Mouse (Mus musculus): ENCODE results near the gene Otud7b.

The Otud7b gene

DNA sequence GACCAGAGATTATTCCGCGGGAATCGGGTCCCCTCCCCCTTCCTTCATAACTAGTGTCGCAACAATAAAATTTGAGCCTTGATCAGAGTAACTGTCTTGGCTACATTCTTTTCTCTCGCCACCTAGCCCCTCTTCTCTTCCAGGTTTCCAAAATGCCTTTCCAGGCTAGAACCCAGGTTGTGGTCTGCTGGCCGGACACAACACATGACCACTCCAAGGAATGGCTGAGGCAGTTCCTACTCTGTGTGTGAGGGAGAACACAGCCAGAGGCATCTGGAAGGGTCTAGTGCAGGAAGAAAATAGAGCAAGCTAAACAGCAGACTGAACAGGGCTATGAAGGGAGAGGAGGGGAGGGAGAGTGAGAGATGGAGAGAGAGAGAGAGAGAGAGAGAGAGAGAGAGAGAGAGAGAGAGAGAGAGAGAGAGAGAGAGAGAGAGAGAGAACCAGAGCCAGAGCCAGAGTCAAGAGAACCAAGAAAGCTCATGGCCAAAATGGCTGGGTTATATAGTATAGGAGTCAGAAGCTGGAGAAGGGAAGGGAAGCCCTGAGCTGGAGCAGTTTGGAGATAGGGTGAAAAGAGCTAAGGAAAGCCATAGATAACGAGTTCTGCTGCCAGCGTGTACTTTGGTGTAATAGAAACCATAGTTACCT is 94.4 kb downstream of the Otud7b start:
- CTCF ChIA-PET: interaction anchor here (0.6 to 4.5 kb wide), 8 partner anchors 10 to 964 kb away, joined by 3 to 52 read pairs (median 4); no protein-coding TSS in a partner anchor
- POLR2A ChIA-PET: interaction anchor here (0.6 to 5.8 kb wide), 39 partner anchors 8 to 212 kb away, joined by 3 to 207 read pairs (median 4); partner anchors contain the start of genes Bola1 (in 4 of the 4), Hist2h2ab (in 4 of the 4), Hist2h2ac (in 3 of the 4) and Hist2h2bb (in 3 of the 4)

DNA sequence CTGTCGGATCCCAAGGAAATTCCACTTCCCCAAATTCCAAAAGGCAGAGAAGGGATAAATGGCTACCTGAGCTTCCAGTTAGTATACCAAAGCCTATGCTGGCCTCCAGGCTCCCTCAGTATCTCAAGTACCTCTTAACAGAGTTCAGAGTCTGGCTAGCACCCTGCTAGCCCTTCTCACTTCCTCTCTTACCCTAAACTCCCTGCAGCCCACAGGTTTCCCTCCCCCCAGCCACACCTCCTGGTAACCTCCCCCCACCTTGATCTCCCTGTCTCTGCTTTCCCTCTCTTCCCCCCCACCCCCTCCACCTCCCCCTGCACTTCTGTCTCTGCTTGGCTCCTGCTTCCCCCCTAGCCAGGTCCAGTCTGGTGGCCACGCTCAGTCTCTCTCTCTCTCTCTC is 95.4 kb downstream of the Otud7b start:
- CTCF ChIA-PET: interaction anchor here in 2 of 4 experiments (0.6 to 4.5 kb wide), 2 partner anchors 9 to 529 kb away, joined by 3 to 52 read pairs; no protein-coding TSS in a partner anchor
- POLR2A ChIA-PET: interaction anchor here in 3 of 4 experiments (1.1 to 5.8 kb wide), 15 partner anchors 9 to 142 kb away, joined by 3 to 207 read pairs (median 25); partner anchors contain the start of genes Bola1 (in 3 of the 3), Hist2h2ab (in 3 of the 3), Hist2h2ac (in 3 of the 3) and Hist2h2be (in 3 of the 3)

DNA sequence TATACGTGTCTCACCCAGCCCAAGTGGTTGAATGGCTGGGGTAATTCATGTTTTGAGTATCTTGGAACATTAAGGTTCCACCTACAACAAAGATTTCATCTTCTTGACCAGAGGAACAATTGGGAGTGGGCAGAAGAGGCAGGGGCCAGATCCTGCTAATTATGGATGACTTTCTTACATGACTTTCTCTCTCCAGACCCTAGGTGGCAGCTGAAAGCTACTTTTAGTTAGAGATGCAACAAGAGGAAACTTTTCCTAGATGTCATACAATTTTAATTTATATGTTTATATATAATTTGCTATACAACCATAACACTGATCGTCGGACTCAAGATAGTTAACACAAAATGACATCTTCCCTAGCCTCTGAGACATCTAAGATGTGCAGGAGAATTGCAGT is 103.5 kb downstream of the Otud7b start:
- ChIA-PET POLR2A (interaction anchor here (0.9 to 8.2 kb wide), 14 partner anchors 9 to 62 kb away, joined by 3 to 116 read pairs (median 7); partner anchors contain the start of genes Bola1 (in 4 of the 4), Hist2h2ab (in 4 of the 4), Hist2h2ac (in 3 of the 4) and Hist2h2be (in 3 of the 4)), CTCF (interaction anchor here in 2 of 4 experiments (1.2 to 4.1 kb wide), 6 partner anchors 10 to 70 kb away, joined by 3 to 52 read pairs (median 8); partner anchors contain the start of genes Bola1 (in 2 of the 2), Hist2h2ab (in 2 of the 2), Hist2h2ac (in 1 of the 2) and Hist2h2be (in 1 of the 2))

DNA sequence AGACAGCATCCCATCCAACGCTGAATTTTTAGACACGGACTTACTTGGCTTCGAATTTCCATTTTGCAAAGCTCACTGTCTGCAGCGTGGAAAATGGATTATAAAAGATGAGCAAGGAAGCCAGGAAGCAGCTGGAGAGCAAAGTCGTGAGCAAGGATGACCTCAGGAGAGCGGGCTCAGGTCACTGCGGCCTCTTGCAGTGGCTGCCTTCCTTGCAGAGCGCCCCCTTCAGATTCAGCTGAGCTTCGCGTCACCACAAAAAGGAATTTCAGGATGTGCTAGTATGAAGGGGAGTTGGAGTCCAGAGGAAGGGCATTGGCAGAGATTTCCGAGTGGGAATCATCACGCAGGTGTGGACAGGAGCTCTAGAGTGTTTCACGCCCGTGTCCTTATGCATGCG is 104.9 kb downstream of the Otud7b start:
- ChIA-PET POLR2A (interaction anchor here in 3 of 4 experiments (0.6 to 8.2 kb wide), 21 partner anchors 10 to 371 kb away, joined by 3 to 116 read pairs (median 5); partner anchors contain the start of genes Bola1 (in 3 of the 3), Hist2h2ab (in 3 of the 3), Hist2h2ac (in 3 of the 3) and Hist2h2be (in 3 of the 3)), CTCF (interaction anchor here (0.6 to 4.1 kb wide), 20 partner anchors 10 to 304 kb away, joined by 3 to 52 read pairs (median 4); partner anchors contain the start of genes Bola1 (in 2 of the 4), Hist2h2ab (in 2 of the 4), Hist2h2ac (in 2 of the 4) and Hist2h2be (in 2 of the 4))

Data from embryonic stem cell, embryonic (primary cell).